Mouse (Mus musculus): ENCODE measurements around the gene Vmn2r24.
"Not testable (repeated sequence)": the region's sequence is repeated elsewhere in the genome, so short reads cannot be mapped to it uniquely, and the experiment has no call there.

Gene Vmn2r24

DNA sequence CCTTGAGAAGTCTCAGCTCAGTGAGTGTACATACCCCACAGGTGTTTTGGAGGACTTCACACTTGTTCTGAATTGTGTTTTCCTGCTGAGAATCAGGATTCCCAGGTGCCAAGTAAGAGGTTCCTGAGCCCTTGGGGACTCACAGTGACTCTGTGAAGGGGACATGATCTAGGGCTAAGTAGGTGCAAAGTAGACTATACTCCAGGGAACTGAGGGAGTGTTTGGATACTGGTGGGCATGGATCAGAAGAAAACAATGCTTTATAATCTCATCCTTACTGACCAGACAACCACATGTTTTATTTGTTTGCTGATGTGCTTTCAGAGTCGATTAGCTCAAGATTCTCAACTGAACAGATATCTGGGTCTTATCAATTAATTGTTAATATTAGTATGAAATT lies at the start of gene Vmn2r24:
Gene Vmn2r24 (plus strand): TSS at position 301 of the 400 bp plus-strand sequence.
- DNase-seq (ENCODE audit: low spot score in 2 of 2), result no peak

DNA sequence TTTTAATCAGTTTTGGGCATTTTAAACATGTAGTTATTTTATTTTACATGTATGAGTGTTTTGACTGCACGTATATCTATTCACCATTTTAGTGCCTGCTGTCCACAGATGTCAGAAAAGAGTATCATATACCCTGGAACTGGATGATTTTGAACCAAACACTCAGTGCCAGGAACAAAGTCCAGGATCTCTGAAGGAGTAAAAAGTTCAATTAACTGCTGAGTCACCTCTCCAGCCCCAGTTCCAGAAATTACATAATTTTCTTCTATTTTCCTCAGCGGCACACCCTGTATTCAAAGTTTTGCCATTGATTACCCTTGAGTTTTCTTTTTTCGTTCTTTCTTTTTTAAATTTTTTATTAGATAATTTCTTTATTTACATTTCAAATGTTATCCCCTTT lies 8.6 kb upstream of the Vmn2r24 start:
- DNase-seq (ENCODE audit: low spot score in 2 of 2), result no peak

DNA sequence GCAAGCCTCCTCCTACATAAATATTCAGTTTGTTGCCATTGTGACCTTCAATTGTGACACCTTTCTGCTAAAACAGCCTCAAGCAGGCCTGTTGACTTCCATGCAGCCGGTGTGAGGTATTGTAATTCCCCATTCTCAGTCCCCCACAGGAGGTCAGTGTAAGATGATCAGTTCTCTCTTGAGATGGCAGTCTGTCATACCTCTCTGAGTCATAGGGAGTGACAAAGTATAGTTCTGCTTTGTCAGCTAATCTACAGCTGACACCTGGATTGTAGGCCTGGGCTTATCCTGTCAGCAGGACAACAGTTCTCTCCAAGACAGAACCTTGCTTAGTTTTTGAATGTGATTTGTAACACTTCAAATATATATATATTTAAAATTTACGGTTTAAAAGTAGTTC lies 6.2 kb downstream of the Vmn2r24 start:
- no peak for DNase-seq (ENCODE audit: low spot score in 2 of 2)

DNA sequence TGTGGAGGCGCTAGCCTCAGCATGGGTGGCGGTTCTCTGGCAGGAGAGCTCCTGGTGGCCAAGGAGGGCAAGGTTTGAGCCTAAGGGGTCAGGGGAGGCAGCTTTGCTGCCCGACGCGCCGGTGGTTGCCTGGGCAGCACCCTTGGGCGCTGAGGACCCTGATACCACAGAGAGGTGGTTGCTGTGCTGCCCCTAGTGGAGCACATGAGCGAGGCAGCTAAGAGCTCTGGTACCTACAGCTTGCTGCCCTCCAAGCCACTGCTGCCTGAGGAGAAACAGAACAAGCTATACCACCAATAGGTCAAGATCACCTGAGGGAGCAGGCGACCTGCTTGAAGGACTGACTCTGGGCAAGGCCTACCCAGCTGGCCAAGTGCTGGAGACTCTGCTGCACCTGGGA lies 15.1 kb downstream of the Vmn2r24 start:
- DNase-seq (ENCODE audit: low spot score in 2 of 2), result no peak

DNA sequence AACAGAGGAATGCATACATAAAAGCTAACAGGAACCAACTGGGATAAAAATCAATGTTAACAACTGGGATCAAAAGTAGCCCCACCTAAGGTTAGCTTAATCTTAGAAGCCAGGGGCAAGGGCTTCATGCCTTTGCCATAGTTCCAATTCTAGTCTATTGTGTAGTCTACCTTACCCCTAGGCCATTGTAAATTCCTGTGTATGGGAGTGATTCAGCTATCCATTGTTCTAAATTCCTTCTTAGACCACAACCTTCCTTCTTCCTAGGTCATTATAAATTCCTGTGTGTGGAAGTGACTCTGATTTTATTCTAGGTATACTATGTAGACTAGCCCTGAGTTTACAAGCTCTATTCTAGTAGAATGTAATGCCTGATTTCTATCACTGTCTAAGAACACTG lies 31.6 kb downstream of the Vmn2r24 start:
- DNase-seq (ENCODE audit: low spot score in 2 of 2), result not testable (repeated sequence)

DNA sequence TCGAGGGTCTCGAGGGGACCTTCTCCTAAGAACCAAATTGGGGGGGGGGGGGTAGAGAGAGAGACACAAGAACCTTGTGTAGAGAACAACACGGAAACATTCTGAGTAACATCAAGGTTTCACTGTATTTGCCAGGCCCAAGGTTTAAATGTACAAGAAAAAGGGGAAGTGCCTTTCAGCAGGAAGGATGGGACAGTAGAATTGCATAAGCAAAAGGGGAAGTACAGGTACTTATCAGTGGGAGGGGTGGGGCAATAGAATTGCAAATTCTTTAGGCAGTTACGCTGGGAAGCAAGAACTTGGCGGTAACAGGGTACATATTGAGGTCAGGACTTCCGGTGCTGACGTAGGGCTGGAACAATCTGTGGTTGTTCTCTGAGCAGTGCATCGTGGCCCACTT lies 41.3 kb downstream of the Vmn2r24 start:
- no peak for DNase-seq (ENCODE audit: low spot score in 2 of 2)

DNA sequence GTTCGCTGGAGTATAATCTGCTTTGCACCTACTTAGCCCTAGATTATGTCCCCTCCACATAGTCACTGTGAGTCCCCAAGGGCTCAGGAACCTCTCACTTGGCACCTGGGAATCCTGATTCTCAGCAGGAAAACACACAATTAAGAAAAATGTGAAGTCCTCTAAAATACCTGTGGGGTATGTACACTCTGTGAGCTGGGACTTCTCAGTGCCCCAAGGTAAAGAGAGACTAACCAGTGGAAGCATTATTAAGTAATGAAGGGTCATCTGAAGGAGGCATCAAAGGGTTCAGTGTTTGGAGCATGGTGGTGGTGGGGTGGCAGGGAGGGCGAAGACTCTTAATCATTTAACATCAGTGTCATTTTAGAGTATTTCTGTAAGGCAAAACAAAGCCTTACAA lies 74.7 kb downstream of the Vmn2r24 start, which contains the start of gene Vmn2r25:
Gene Vmn2r25 (minus strand): TSS at position 101 of the 400 bp plus-strand sequence.
- not testable (repeated sequence) for DNase-seq (ENCODE audit: low spot score in 2 of 2)

Measured in spleen, postnatal 10 days (tissue).